Comparison of ENCODE assay signal across 16 mouse cellular contexts in genomic region chr5:38241473-38241834, GRCm38 (mm10). TPM values are rescaled to one million over a fixed set of nuclear protein-coding genes. Genes with fewer than 3 reads are reported as not detected.
DNase-seq lines count a peak whose midpoint lies in the region; ATAC-seq and TF ChIP-seq lines count a peak whose summit lies in the region.
"Had no signal": no experiment of that assay in that cellular context is flagged by ENCODE, and none has a peak within 500 bp of the region (broad histone marks: within the 10 kb centered on the region; RNA-seq: fewer than 3 reads in every experiment).

No protein-coding gene starts in this region.

- ATAC-seq in forebrain, embryonic 11.5 days (replicated peaks; ENCODE audit: low FRiP score) = no peak
- no peak for ATAC-seq in forebrain, embryonic 13.5 days
- 0 out of 2 replicates have a peak, but pooled peaks have one; percentile 5 for ATAC-seq in liver, embryonic 13.5 days (ENCODE audit: low read depth)
- ATAC-seq in liver, postnatal 0 days = no peak
- 0 out of 2 replicates have a peak, but pooled peaks have one; percentile 20 for ATAC-seq in hindbrain, embryonic 16.5 days
- ATAC-seq: liver, embryonic 12.5 days had no signal

- no peaks in the 10 kb centered on the region for H3K27me3 ChIP-seq in forebrain, embryonic 11.5 days (ENCODE audit: control insufficient read depth, insufficient read depth, low read length)
- H3K27me3 ChIP-seq in forebrain, embryonic 13.5 days = no peaks in the 10 kb centered on the region
- H3K27me3 ChIP-seq in liver, embryonic 13.5 days = no peaks in the 10 kb centered on the region
- no peaks in the 10 kb centered on the region for H3K27me3 ChIP-seq in liver, postnatal 0 days (ENCODE audit: insufficient read depth, low read length)
- peaks cover 42% of the 10 kb centered on the region for H3K27me3 ChIP-seq in embryonic facial prominence, embryonic 10.5 days (replicated peaks; ENCODE audit: low read depth, poor library complexity, severe bottlenecking)
- H3K27me3 ChIP-seq in hindbrain, embryonic 16.5 days (replicated peaks; ENCODE audit: control insufficient read depth, insufficient read depth, low read length) = no peaks in the 10 kb centered on the region
- H3K27me3 ChIP-seq: embryonic facial prominence, embryonic 13.5 days; liver, embryonic 12.5 days had no signal

- no peaks in the 10 kb centered on the region for H3K36me3 ChIP-seq in forebrain, embryonic 11.5 days (ENCODE audit: control insufficient read depth, insufficient read depth, low read length)
- peaks cover 4% of the 10 kb centered on the region; the same call in 1 of the 2 replicates for H3K36me3 ChIP-seq in forebrain, embryonic 13.5 days (ENCODE audit: poor library complexity, severe bottlenecking)
- peaks cover 5% of the 10 kb centered on the region for H3K36me3 ChIP-seq in liver, embryonic 13.5 days
- no peaks in the 10 kb centered on the region for H3K36me3 ChIP-seq in liver, postnatal 0 days (replicated peaks; ENCODE audit: insufficient read depth, low read length)
- peaks cover 7% of the 10 kb centered on the region for H3K36me3 ChIP-seq in embryonic facial prominence, embryonic 10.5 days (replicated peaks)
- H3K36me3 ChIP-seq in hindbrain, embryonic 16.5 days (ENCODE audit: control insufficient read depth, insufficient read depth, low read length) = no peaks in the 10 kb centered on the region
- H3K36me3 ChIP-seq: liver, embryonic 12.5 days had no signal

- no peak overlapping the region for H3K4me2 ChIP-seq in forebrain, embryonic 11.5 days (ENCODE audit: low read depth, low read length, severe bottlenecking)
- H3K4me2 ChIP-seq in forebrain, embryonic 13.5 days = no peak overlapping the region
- no peak overlapping the region for H3K4me2 ChIP-seq in liver, embryonic 13.5 days
- H3K4me2 ChIP-seq in liver, postnatal 0 days (ENCODE audit: low read depth, low read length) = no peak overlapping the region
- H3K4me2 ChIP-seq in hindbrain, embryonic 16.5 days (ENCODE audit: low read length) = no peak overlapping the region
- H3K4me2 ChIP-seq: embryonic facial prominence, embryonic 13.5 days; liver, embryonic 12.5 days had no signal

- DNase-seq in forebrain, embryonic 11.5 days (ENCODE audit: low spot score) = peak; percentile 41
- DNase-seq in liver, embryonic 13.5 days = no peak
- DNase-seq in liver, postnatal 0 days = no peak
- no peak for DNase-seq in embryonic facial prominence, embryonic 10.5 days (ENCODE audit: low spot score)
- no peak for DNase-seq in c-Kit-positive CD71-positive TER-119-positive erythroid progenitor cells, embryonic 14.5 days (ENCODE audit: low spot score)
- no peak for DNase-seq in layer of hippocampus, adult 11-12 months (ENCODE audit: low spot score)
- DNase-seq: adrenal gland, postnatal 36 days; kidney, postnatal 36 days; lung, postnatal 10 days had no signal

- no peaks in the 10 kb centered on the region for H3K9me3 ChIP-seq in forebrain, embryonic 11.5 days (ENCODE audit: control insufficient read depth, low read length)
- no peaks in the 10 kb centered on the region; the same call in 1 of the 2 replicates for H3K9me3 ChIP-seq in forebrain, embryonic 13.5 days (replicated peaks)
- no peaks in the 10 kb centered on the region for H3K9me3 ChIP-seq in liver, embryonic 13.5 days (replicated peaks)
- no peaks in the 10 kb centered on the region for H3K9me3 ChIP-seq in liver, postnatal 0 days (ENCODE audit: low read length)
- peaks cover 5% of the 10 kb centered on the region; the same call in 1 of the 2 replicates for H3K9me3 ChIP-seq in embryonic facial prominence, embryonic 10.5 days
- 0 out of 2 replicates have a peak, but pooled peaks cover 2% of the 10 kb centered on the region for H3K9me3 ChIP-seq in hindbrain, embryonic 16.5 days (ENCODE audit: control insufficient read depth, low read length)
- H3K9me3 ChIP-seq: embryonic facial prominence, embryonic 13.5 days; limb, embryonic 10.5 days; liver, embryonic 12.5 days had no signal

- TF ChIP-seq CTCF in liver, postnatal 0 days (IDR thresholded peaks at IDR 0.05; ENCODE audit: low read depth) = no peak

- no peak for TF ChIP-seq EP300 in liver, postnatal 0 days (IDR thresholded peaks at IDR 0.05; ENCODE audit: low read depth)

- peaks cover 2% of the 10 kb centered on the region; the same call in 1 of the 2 replicates for H3K4me1 ChIP-seq in forebrain, embryonic 11.5 days (replicated peaks; ENCODE audit: control insufficient read depth, insufficient read depth, low read length)
- H3K4me1 ChIP-seq in forebrain, embryonic 13.5 days = 0 out of 2 replicates have a peak, but pooled peaks cover 4% of the 10 kb centered on the region
- 0 out of 2 replicates have a peak, but pooled peaks cover 2% of the 10 kb centered on the region for H3K4me1 ChIP-seq in liver, embryonic 13.5 days (replicated peaks)
- H3K4me1 ChIP-seq in liver, postnatal 0 days (ENCODE audit: insufficient read depth) = peaks cover 3% of the 10 kb centered on the region; the same call in 1 of the 2 replicates
- peaks cover 18% of the 10 kb centered on the region for H3K4me1 ChIP-seq in embryonic facial prominence, embryonic 10.5 days
- H3K4me1 ChIP-seq in hindbrain, embryonic 16.5 days (ENCODE audit: control insufficient read depth, insufficient read depth, low read depth, low read length) = no peaks in the 10 kb centered on the region
- H3K4me1 ChIP-seq: liver, embryonic 12.5 days had no signal

- H3K27ac ChIP-seq in forebrain, embryonic 11.5 days (ENCODE audit: low read depth, low read length) = no peak overlapping the region
- no peak overlapping the region for H3K27ac ChIP-seq in forebrain, embryonic 13.5 days
- H3K27ac ChIP-seq in liver, embryonic 13.5 days = no peak overlapping the region
- no peak overlapping the region for H3K27ac ChIP-seq in liver, postnatal 0 days (ENCODE audit: low read depth)
- H3K27ac ChIP-seq in embryonic facial prominence, embryonic 10.5 days (replicated peaks) = peak overlapping the region; percentile 40
- no peak overlapping the region for H3K27ac ChIP-seq in hindbrain, embryonic 16.5 days (ENCODE audit: low read depth, low read length)
- H3K27ac ChIP-seq: embryonic facial prominence, embryonic 13.5 days; forebrain, embryonic 10.5 days; limb, embryonic 10.5 days; liver, embryonic 12.5 days had no signal

- H3K4me3 ChIP-seq in forebrain, embryonic 11.5 days (ENCODE audit: low read depth, low read length) = no peak overlapping the region
- no peak overlapping the region for H3K4me3 ChIP-seq in forebrain, embryonic 13.5 days
- no peak overlapping the region for H3K4me3 ChIP-seq in liver, embryonic 13.5 days (replicated peaks)
- no peak overlapping the region for H3K4me3 ChIP-seq in liver, postnatal 0 days (ENCODE audit: low read depth, low read length)
- no peak overlapping the region for H3K4me3 ChIP-seq in embryonic facial prominence, embryonic 10.5 days
- H3K4me3 ChIP-seq in hindbrain, embryonic 16.5 days (ENCODE audit: low read length) = no peak overlapping the region
- H3K4me3 ChIP-seq: embryonic facial prominence, embryonic 13.5 days; forebrain, embryonic 10.5 days; limb, embryonic 10.5 days; liver, embryonic 12.5 days had no signal

- H3K9ac ChIP-seq in forebrain, embryonic 11.5 days (ENCODE audit: low read length) = no peak overlapping the region
- H3K9ac ChIP-seq in forebrain, embryonic 13.5 days = no peak overlapping the region
- no peak overlapping the region for H3K9ac ChIP-seq in liver, embryonic 13.5 days
- H3K9ac ChIP-seq in liver, postnatal 0 days (replicated peaks) = no peak overlapping the region
- no peak overlapping the region for H3K9ac ChIP-seq in hindbrain, embryonic 16.5 days (ENCODE audit: low read depth, low read length)
- H3K9ac ChIP-seq: embryonic facial prominence, embryonic 13.5 days; liver, embryonic 12.5 days had no signal

- WGBS in forebrain, embryonic 11.5 days = 89% methylated on average over 3 of the region's 3 CpGs
- WGBS in forebrain, embryonic 13.5 days = 63% methylated on average over 3 of the region's 3 CpGs
- WGBS in liver, embryonic 13.5 days (ENCODE audit: insufficient replicate concordance) = 71% methylated on average over 3 of the region's 3 CpGs
- WGBS in liver, postnatal 0 days (ENCODE audit: insufficient replicate concordance) = 80% methylated on average over 3 of the region's 3 CpGs
- WGBS in embryonic facial prominence, embryonic 10.5 days = 87% methylated on average over 3 of the region's 3 CpGs
- 53% methylated on average over 3 of the region's 3 CpGs for WGBS in hindbrain, embryonic 16.5 days

RNA-seq across cellular contexts. Expression of gene Tmem128, which starts 18.5 kb away (rescaled TPM):
- polyA plus RNA-seq in forebrain, embryonic 11.5 days (2014; fragmentation: Nextera tagmentation; extraction: Ambion mirVana) = 82.6 and 100 TPM in 2 replicates
- 99.2 and 110 TPM in 2 replicates for polyA plus RNA-seq in forebrain, embryonic 13.5 days (2015; fragmentation: Nextera tagmentation; extraction: Ambion mirVana)
- polyA plus RNA-seq in liver, embryonic 13.5 days (2015; fragmentation: Nextera tagmentation; extraction: Ambion mirVana) = 51.3 and 54.2 TPM in 2 replicates
- polyA plus RNA-seq in liver, postnatal 0 days (2015; fragmentation: Nextera tagmentation; extraction: Ambion mirVana) = 45.3 and 45.8 TPM in 2 replicates
- 71.4 and 75.8 TPM in 2 replicates for polyA plus RNA-seq in embryonic facial prominence, embryonic 10.5 days (2016; fragmentation: Nextera tagmentation; extraction: Ambion mirVana)
- 89.3 and 91.4 TPM in 2 replicates for polyA plus RNA-seq in hindbrain, embryonic 16.5 days (2015; fragmentation: Nextera tagmentation; extraction: Ambion mirVana)

RNA-seq across cellular contexts. Expression of gene Lyar, which starts 21.2 kb away (rescaled TPM):
- polyA plus RNA-seq in forebrain, embryonic 11.5 days (2014; fragmentation: Nextera tagmentation; extraction: Ambion mirVana) = 140 and 143 TPM in 2 replicates
- 93.5 and 96.4 TPM in 2 replicates for polyA plus RNA-seq in forebrain, embryonic 13.5 days (2015; fragmentation: Nextera tagmentation; extraction: Ambion mirVana)
- polyA plus RNA-seq in liver, embryonic 13.5 days (2015; fragmentation: Nextera tagmentation; extraction: Ambion mirVana) = 126 and 153 TPM in 2 replicates
- 29.4 and 38.6 TPM in 2 replicates for polyA plus RNA-seq in liver, postnatal 0 days (2015; fragmentation: Nextera tagmentation; extraction: Ambion mirVana)
- polyA plus RNA-seq in embryonic facial prominence, embryonic 10.5 days (2016; fragmentation: Nextera tagmentation; extraction: Ambion mirVana) = 193 and 201 TPM in 2 replicates
- polyA plus RNA-seq in hindbrain, embryonic 16.5 days (2015; fragmentation: Nextera tagmentation; extraction: Ambion mirVana) = 36.7 and 37.9 TPM in 2 replicates

RNA-seq across cellular contexts. Expression of gene Zbtb49, which starts 21.2 kb away (rescaled TPM):
- 17.3 and 20.8 TPM in 2 replicates for polyA plus RNA-seq in forebrain, embryonic 11.5 days (2014; fragmentation: Nextera tagmentation; extraction: Ambion mirVana)
- 21.2 and 22.7 TPM in 2 replicates for polyA plus RNA-seq in forebrain, embryonic 13.5 days (2015; fragmentation: Nextera tagmentation; extraction: Ambion mirVana)
- 3.3 and 3.8 TPM in 2 replicates for polyA plus RNA-seq in liver, embryonic 13.5 days (2015; fragmentation: Nextera tagmentation; extraction: Ambion mirVana)
- 1.7 and 1.8 TPM in 2 replicates for polyA plus RNA-seq in liver, postnatal 0 days (2015; fragmentation: Nextera tagmentation; extraction: Ambion mirVana)
- polyA plus RNA-seq in embryonic facial prominence, embryonic 10.5 days (2016; fragmentation: Nextera tagmentation; extraction: Ambion mirVana) = 19.1 and 20.7 TPM in 2 replicates
- 16.9 and 17.9 TPM in 2 replicates for polyA plus RNA-seq in hindbrain, embryonic 16.5 days (2015; fragmentation: Nextera tagmentation; extraction: Ambion mirVana)

RNA-seq across cellular contexts. Expression of gene Otop1, which starts 34.3 kb away (rescaled TPM):
- polyA plus RNA-seq in forebrain, embryonic 11.5 days (2014; fragmentation: Nextera tagmentation; extraction: Ambion mirVana) = not detected in 2 replicates
- not detected in 2 replicates for polyA plus RNA-seq in forebrain, embryonic 13.5 days (2015; fragmentation: Nextera tagmentation; extraction: Ambion mirVana)
- 0.05 TPM in 1 of 2 replicates, not detected in the other for polyA plus RNA-seq in liver, embryonic 13.5 days (2015; fragmentation: Nextera tagmentation; extraction: Ambion mirVana)
- not detected in 2 replicates for polyA plus RNA-seq in liver, postnatal 0 days (2015; fragmentation: Nextera tagmentation; extraction: Ambion mirVana)
- 0.45 and 0.60 TPM in 2 replicates for polyA plus RNA-seq in embryonic facial prominence, embryonic 10.5 days (2016; fragmentation: Nextera tagmentation; extraction: Ambion mirVana)
- polyA plus RNA-seq in hindbrain, embryonic 16.5 days (2015; fragmentation: Nextera tagmentation; extraction: Ambion mirVana) = 0.07 TPM in 1 of 2 replicates, not detected in the other
- polyA plus RNA-seq: embryonic facial prominence, embryonic 13.5 days; heart, embryonic 14.5 days; liver, embryonic 12.5 days had no signal

Comparison
In these comparisons a context has a peak if more than half of its experiments do, and no peak if none do; other contexts are left out.
1. ATAC-seq: peak in liver, embryonic 13.5 days (single experiment) and hindbrain, embryonic 16.5 days (single experiment); none in forebrain, embryonic 11.5 days (single experiment), forebrain, embryonic 13.5 days (single experiment) and liver, postnatal 0 days (single experiment).